Mouse (Mus musculus) MEL (cell line): ENCODE results near the gene Vps37b. TPM values are rescaled to one million over a fixed set of nuclear protein-coding genes. Genes with fewer than 3 reads are reported as not detected.

Experiments used
- DNase-seq: peaks from one replicate; pipeline ENCODE4 v3.0.0; 2011; ENCODE audit warnings: low read depth, low spot score
- H3K27ac ChIP-seq: 2 replicates; pipeline ENCODE4 v1.5.1; 2012; ENCODE audit warnings: low read depth, mild to moderate bottlenecking, control low read depth, low read length, moderate library complexity; ENCODE audit not compliant: control insufficient read depth
- H3K27me3 ChIP-seq, 2 experiments: fragments of 150-350 bp in 1 of 2; sonication (generic) in 1 of 2; 2 replicates each; pipeline ENCODE4 v1.6.1; 2012; ENCODE audit warnings: low read length in 2 of 2, mild to moderate bottlenecking in 2 of 2, improper control_type of control experiment in 1 of 2, moderate library complexity in 1 of 2; ENCODE audit not compliant: insufficient read depth in 2 of 2, control insufficient read depth in 1 of 2
- H3K36me3 ChIP-seq, 2 experiments: 2 replicates each; pipeline ENCODE4 v1.6.1; 2012 to 2014; ENCODE audit warnings: low read length in 2 of 2, improper control_type of control experiment in 1 of 2, inconsistent platforms in 1 of 2, mild to moderate bottlenecking in 1 of 2; ENCODE audit not compliant: insufficient read depth in 2 of 2, control insufficient read depth in 1 of 2
- H3K4me1 ChIP-seq, 2 experiments: fragments of 150-350 bp in 1 of 2; sonication (generic) in 1 of 2; 2 replicates each; pipeline ENCODE4 v1.6.1; 2012; ENCODE audit warnings: low read length in 2 of 2, improper control_type of control experiment in 1 of 2, mild to moderate bottlenecking in 1 of 2; ENCODE audit not compliant: insufficient read depth in 2 of 2, control insufficient read depth in 1 of 2
- H3K4me3 ChIP-seq, 2 experiments: fragments of 150-350 bp in 1 of 2; sonication (generic) in 1 of 2; 2 replicates each; pipeline ENCODE4 v1.5.1; 2012; ENCODE audit warnings: low read depth in 2 of 2, low read length in 2 of 2, mild to moderate bottlenecking in 2 of 2, moderate library complexity in 2 of 2, control low read depth in 1 of 2, improper control_type of control experiment in 1 of 2; ENCODE audit not compliant: control insufficient read depth in 1 of 2, insufficient read depth in 1 of 2
- H3K79me2 ChIP-seq: 2 replicates; pipeline ENCODE4 v1.6.1; 2012; ENCODE audit warnings: mild to moderate bottlenecking, low read length, moderate library complexity; ENCODE audit not compliant: control insufficient read depth, poor library complexity, insufficient read depth
- H3K9ac ChIP-seq: 2 replicates; pipeline ENCODE4 v1.6.1; 2012; ENCODE audit warnings: low read depth, mild to moderate bottlenecking, control low read depth, low read length, moderate library complexity; ENCODE audit not compliant: control insufficient read depth, poor library complexity, severe bottlenecking
- H3K9me3 ChIP-seq: fragments of 150-350 bp; sonication (generic); replicated peaks from 2 replicates; pipeline ENCODE4 v1.6.1; 2012; ENCODE audit warnings: mild to moderate bottlenecking, low read length, improper control_type of control experiment, moderate library complexity; ENCODE audit not compliant: insufficient read depth
- BHLHE40 ChIP-seq: IDR thresholded peaks from 2 replicates; pipeline ENCODE4 v1.6.1; 2012; ENCODE audit warnings: low read depth, mild to moderate bottlenecking, inconsistent platforms, low read length, improper control_type of control experiment, borderline replicate concordance
- GATA1 ChIP-seq: IDR thresholded peaks from 2 replicates; pipeline ENCODE4 v1.6.1; 2011; ENCODE audit warnings: low read depth, low read length, improper control_type of control experiment
- KAT2A ChIP-seq: conservative IDR thresholded peaks from 2 replicates; pipeline ENCODE4 v1.6.1; 2012; ENCODE audit warnings: low read depth, low read length, improper control_type of control experiment, inconsistent platforms
- MAFK ChIP-seq: IDR thresholded peaks from 2 replicates; pipeline ENCODE4 v1.6.1; 2011; ENCODE audit warnings: low read depth, mild to moderate bottlenecking, low read length, improper control_type of control experiment, borderline replicate concordance
- MAX ChIP-seq: IDR thresholded peaks from 2 replicates; pipeline ENCODE4 v1.6.1; 2011; ENCODE audit warnings: low read length, improper control_type of control experiment
- MAZ ChIP-seq: IDR thresholded peaks from 2 replicates; pipeline ENCODE4 v1.6.1; 2012; ENCODE audit warnings: low read depth, mild to moderate bottlenecking, inconsistent platforms, low read length, improper control_type of control experiment
- MEF2A ChIP-seq: IDR thresholded peaks from 2 replicates; pipeline ENCODE4 v1.6.1; 2014; ENCODE audit warnings: low read depth, mild to moderate bottlenecking, inconsistent platforms, low read length, improper control_type of control experiment; ENCODE audit not compliant: poor library complexity, insufficient replicate concordance, severe bottlenecking; ENCODE audit errors: extremely low read depth
- MYC ChIP-seq: IDR thresholded peaks from 2 replicates; pipeline ENCODE4 v1.6.1; 2011; ENCODE audit warnings: low read depth, mild to moderate bottlenecking, low read length, improper control_type of control experiment, moderate library complexity
- NRF1 ChIP-seq: IDR thresholded peaks from 2 replicates; pipeline ENCODE4 v1.6.1; 2014; ENCODE audit warnings: low read depth, mild to moderate bottlenecking, inconsistent platforms, low read length, improper control_type of control experiment, moderate library complexity; ENCODE audit not compliant: poor library complexity, insufficient read depth, severe bottlenecking
- SIN3A ChIP-seq: IDR thresholded peaks from 2 replicates; pipeline ENCODE4 v1.6.1; 2012; ENCODE audit warnings: low read length, improper control_type of control experiment, inconsistent platforms
- TCF12 ChIP-seq: IDR thresholded peaks from 2 replicates; pipeline ENCODE4 v1.6.1; 2014; ENCODE audit warnings: low read depth, mild to moderate bottlenecking, inconsistent platforms, low read length, improper control_type of control experiment, moderate library complexity
- ZC3H11A ChIP-seq: IDR thresholded peaks from 2 replicates; pipeline ENCODE4 v1.6.1; 2012; ENCODE audit warnings: low read depth, mild to moderate bottlenecking, inconsistent platforms, low read length, improper control_type of control experiment
- ZMIZ1 ChIP-seq: IDR thresholded peaks from 2 replicates; pipeline ENCODE4 v1.6.1; 2012; ENCODE audit warnings: low read depth, mild to moderate bottlenecking, inconsistent platforms, low read length, improper control_type of control experiment, moderate library complexity
- ZNF384 ChIP-seq: IDR thresholded peaks from 2 replicates; pipeline ENCODE4 v1.6.1; 2012; ENCODE audit warnings: low read depth, mild to moderate bottlenecking, inconsistent platforms, low read length, improper control_type of control experiment
- polyA plus RNA-seq, 2 experiments: library from polyadenylated mRNA; stranded (reverse) in 1 of 2; unstranded in 1 of 2; fragments of >175 nt in 1 of 2; fragments of >200 nt in 1 of 2; gene quantifications; 2 replicates each; pipeline versions ENCODE4 v1.2.1 to v1.2.4; 2012; ENCODE audit warnings: low replicate concordance in 2 of 2, low read depth in 1 of 2; ENCODE audit not compliant: insufficient read length in 2 of 2, insufficient read depth in 1 of 2, missing spikeins in 1 of 2
- total RNA-seq: library from RNA; depleted of rRNA; stranded (reverse); fragments of 300-350 nt; gene quantifications from 2 replicates; pipeline ENCODE4 v1.2.3, GENCODE M21; 2012

Gene Vps37b
- total and polyA plus RNA-seq, 3 experiments, result 28.6 to 66.0 TPM; not detected in 1

DNA sequence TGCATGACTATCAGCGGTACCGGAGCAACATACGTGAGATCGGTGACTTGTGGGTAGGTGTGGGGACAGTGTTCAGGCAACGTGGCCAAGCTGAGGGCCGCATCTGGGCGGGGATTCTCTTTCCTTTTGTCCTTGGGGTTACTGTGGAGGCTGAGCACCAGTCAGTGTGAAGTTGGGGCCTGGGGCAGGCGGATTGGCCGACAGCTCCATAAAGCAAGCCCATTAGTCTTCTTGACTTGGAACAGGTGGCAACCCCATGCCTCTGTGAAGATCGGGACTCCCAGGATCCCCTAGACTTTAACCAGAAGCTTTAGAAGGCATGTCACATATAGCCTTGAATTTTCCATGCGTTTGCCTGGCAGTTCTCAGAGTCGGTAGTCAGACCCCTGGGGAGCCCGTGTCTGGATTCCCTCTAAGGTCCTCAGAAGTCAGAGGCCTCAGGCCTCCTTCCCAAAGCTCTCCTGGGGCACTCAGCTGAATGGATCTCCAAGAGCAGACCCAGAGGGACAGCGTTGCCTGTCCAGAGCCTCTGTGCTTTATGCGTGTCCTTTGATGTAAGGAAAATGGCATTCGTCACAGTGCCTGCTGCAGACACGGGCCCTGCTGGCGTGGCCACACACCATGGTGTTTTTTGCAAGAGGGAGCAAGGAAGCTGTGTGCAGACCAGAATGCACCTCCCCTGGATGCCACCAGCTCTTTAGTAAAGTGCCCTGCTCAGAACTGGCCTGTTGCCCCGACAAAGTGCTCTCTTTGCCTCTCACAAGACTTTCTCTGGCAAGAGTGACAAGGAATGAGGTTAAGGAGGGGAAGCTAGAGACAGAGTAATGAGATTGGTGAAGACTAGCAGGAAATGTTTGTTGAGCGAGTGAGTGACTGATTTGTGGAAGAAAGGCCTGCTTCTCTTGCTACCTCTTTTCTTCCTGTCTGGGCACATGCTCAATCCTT lies 41.9 kb downstream of the Vps37b start:
- no peaks in the 10 kb centered on the region for H3K27me3 ChIP-seq
- no peaks in the 10 kb centered on the region for H3K9me3 ChIP-seq
- no peaks in the 10 kb centered on the region for H3K4me1 ChIP-seq
- H3K9ac ChIP-seq, result no peak overlapping the region
- H3K36me3 ChIP-seq, result no peaks in the 10 kb centered on the region
- TF ChIP-seq ZNF384 (no peak), GATA1 (no peak)
- TF ChIP-seq, all 39 proteins: peak for 0
- Histone ChIP-seq H3K4me3 (no peak overlapping the region), H3K79me2 (no peaks in the 10 kb centered on the region; the same call in 1 of the 2 replicates), H3K27ac (no peak overlapping the region)
- DNase-seq, result no peak

- no peaks in the 10 kb centered on the region for H3K27me3 ChIP-seq
- H3K4me1 ChIP-seq, result no peaks in the 10 kb centered on the region
- no peaks in the 10 kb centered on the region for H3K9me3 ChIP-seq
- TF ChIP-seq MYC (no peak), NRF1 (no peak), MAFK (no peak), KAT2A (no peak), ZC3H11A (no peak), TCF12 (no peak), BHLHE40 (no peak), MAX (no peak), ZMIZ1 (no peak), MEF2A (no peak), MAZ (no peak), SIN3A (no peak)
- H3K36me3 ChIP-seq, result no peaks in the 10 kb centered on the region
- no peak for DNase-seq
- H3K9ac ChIP-seq, result no peak overlapping the region
- no peaks in the 10 kb centered on the region; the same call in 1 of the 2 replicates for H3K79me2 ChIP-seq
- H3K27ac ChIP-seq, result no peak overlapping the region
- no peak overlapping the region for H3K4me3 ChIP-seq
Observed at GRCm38 (mm10) chr5:123987511-123987910, 44.6 kb downstream of the Vps37b start.
